Mouse (Mus musculus) CH12F3 (cell line): ENCODE measurements around the gene H1fx.
"Not testable (repeated sequence)": the region's sequence is repeated elsewhere in the genome, so short reads cannot be mapped to it uniquely, and the experiment has no call there.

ENCODE experiments used
- in situ Hi-C: fragments of 300-500 bp; cut with MboI; formaldehyde crosslinking; loops from 2 replicates; pipeline ENCODE4 v1.14.3; 2020; ENCODE audit warnings: low sequenced_read_pairs

H1fx gene

GRCm38 (mm10) chr6:87981030-87981485, 379 bp downstream of the H1fx start:
- in situ Hi-C loops: no loop called here

DNA sequence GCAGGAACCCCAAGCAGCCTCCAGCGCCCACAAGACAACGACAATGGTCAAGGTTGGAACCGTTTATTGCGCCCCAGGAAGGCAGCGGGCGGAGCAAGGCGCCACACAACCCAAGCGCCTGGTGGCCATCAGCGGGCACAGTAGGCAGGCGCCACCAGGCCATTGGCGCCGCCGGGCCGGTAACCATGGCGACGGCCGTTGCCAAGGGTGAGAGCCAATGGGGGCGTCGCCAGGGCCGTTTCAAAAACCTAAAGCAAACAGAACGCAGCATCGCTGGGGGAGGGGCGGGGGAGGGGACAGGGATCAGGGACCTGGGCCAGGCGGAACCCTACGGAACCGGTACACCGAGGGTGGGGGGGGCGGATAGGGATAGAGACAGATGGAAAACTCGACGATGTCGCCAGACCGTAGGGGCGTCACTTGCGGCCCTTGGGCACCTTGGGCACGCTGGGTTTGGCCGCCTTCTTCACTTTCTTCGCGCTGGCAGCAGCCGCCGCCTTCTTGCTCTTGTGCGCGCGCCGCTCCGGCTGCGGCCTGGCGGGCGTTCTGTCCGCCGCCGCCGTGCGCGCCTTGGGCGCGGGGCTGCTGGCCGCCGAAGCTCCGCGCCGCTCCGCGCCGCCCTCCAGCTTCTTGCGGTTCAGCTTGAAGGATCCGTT, 935 bp downstream of the H1fx start:
- in situ Hi-C loops: no loop called here

DNA sequence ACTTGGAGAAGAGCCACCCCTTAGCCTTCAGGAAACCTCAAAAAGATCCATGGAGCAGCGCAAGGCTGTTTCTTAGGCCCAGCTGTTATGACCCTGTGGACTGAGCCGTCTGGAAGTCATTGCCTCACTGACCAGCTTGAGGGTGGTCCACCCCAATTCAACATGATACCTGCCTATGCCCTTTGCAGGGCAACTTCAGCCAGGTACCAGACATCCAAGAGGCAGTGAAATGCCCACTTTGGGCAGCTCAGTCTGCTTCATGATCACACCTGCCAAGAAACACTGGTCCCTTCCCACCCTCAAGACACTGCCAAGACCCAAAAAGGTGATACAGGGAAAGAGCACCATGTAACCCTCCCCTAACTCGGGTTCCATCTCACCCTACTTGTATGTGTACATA, 1.7 kb downstream of the H1fx start:
- in situ Hi-C loops: no loop called here

- in situ Hi-C loops: no loop called here
Observed at GRCm38 (mm10) chr6:87970041-87970440, 11.4 kb downstream of the H1fx start.

- in situ Hi-C loops: not testable (repeated sequence)
Observed at GRCm38 (mm10) chr6:87962457-87962856, 19.0 kb downstream of the H1fx start.

- in situ Hi-C loops: no loop called here
Observed at GRCm38 (mm10) chr6:87942179-87942578, 39.3 kb downstream of the H1fx start.

- in situ Hi-C loops: no loop called here
Observed at GRCm38 (mm10) chr6:87938941-87939340, 42.5 kb downstream of the H1fx start.

DNA sequence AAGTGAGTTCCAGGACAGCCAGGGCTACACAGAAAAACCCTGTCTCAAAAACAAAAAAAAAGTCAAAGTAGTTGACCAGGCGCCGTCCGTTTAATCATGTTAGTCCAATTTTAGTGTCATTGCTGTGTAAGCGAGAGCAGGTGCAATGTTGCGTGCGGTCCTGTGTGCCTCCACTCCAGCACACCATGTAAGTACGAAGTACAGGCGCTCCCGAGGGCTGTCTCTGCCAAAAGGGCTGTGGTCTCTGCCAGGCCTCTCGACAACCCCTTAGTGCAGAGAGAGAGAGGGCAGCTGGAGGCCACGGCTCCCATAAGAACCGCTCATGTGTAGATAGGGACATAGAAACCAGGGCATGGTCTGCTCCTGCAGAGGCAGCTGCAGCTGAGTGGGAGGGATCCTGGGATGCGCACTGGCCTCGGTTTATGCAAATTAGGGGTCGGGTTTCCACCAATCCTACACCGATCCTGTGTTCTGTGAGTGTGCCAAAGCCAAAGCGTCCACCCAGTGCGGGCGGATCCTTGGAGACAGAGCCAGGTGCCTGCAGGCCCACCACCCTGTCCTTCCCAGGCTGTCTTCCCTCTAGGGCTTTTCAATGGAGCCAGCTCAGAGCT, 44.2 kb downstream of the H1fx start:
- in situ Hi-C loops: no loop called here

DNA sequence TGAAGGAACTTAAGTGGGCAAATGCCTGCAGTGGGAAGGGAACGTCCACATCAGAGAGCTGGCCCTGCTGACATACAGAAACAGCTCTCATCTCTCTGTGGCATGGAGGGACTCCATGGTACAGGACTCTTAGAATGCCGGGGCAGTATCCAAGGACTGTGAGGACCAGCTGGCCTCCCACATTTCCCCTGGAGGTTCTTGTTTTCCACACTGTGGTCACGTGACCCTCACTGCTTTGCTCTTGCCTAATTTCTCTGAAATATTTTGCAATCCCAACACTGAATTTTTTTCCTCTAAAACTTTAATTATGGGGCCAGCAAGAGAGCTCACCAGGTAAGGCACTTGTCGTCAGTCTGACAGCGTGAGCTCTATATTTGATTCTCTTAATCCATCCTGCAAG, 46.4 kb downstream of the H1fx start:
- in situ Hi-C loops: no loop called here
